Mouse (Mus musculus): ENCODE measurements around the gene Olfr811.

DNA sequence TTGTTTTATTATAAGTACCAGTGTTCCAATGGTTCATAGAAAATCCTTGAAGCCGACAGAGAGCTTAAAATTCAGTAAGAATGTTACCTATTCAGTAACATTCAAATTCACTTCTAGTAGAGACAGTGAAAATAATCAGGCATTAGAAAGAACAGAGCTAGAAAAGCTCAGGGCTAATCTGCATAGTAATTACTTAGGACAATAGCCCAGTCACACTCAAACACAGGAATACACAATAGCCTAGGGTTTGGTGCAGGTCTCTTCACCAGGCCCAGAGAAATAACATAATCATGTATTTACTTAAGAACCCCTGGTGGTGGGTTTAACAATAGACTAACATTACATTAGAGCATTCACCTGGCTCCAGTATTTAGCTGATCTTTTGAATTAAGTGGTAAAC is 43.1 kb upstream of the Olfr811 start:
- TF ChIP-seq CTCF (IDR thresholded peaks at IDR 0.05; ENCODE audit: low read depth, low read length) (no peak), POLR2A (IDR thresholded peaks at IDR 0.05; ENCODE audit: extremely low read depth, insufficient read depth, low read length) (no peak)

All from liver, adult 2 months (tissue).